Mouse (Mus musculus): ENCODE measurements at regions not wholly inside any gene's neighbourhood (a gene's known extent, or its start where the extent isn't known, plus 50 kb on each side); places are given as distances from the start of the nearest gene placed in this dataset.

DNA sequence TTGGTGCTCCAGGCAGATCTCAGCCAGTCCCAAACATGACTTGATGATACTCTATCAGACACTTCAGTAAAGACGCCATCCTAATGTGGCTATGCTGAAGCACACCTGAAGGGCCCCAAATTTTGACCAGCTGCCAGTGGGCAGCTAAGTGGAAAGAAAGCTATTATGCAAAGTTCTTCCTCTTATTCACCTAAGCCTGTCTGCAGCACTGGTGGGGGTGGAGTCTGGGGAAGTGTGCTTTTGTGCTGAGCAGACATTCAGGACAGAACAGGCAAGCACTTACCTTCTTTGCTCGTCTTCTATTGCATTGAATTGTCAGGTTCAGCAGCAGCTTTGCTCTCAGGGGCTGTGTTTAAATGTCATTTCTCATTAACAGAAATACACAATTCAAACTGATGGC lies 200.7 kb downstream of the Pla2g4a start:
- no peak for DNase-seq (ENCODE audit: low read depth, low spot score)

DNA sequence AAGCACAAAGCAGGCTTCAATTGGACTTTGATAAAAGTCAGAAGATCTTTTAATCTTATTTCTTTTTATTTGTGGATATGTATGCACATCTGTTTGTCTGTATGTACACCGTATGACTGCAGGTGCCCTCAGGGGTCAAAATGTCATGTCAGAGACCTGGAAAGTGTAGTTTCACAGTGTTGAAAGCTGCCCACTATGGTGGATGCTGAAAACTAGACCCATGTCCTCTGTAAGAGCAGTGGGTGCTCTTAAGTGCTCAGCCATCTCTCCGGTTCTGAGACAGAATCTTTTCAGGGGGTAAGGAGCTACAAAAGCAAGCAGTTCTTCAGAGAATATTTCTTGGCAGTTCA lies 202.3 kb downstream of the Pla2g4a start:
- DNase-seq (ENCODE audit: low read depth, low spot score) = no peak

DNA sequence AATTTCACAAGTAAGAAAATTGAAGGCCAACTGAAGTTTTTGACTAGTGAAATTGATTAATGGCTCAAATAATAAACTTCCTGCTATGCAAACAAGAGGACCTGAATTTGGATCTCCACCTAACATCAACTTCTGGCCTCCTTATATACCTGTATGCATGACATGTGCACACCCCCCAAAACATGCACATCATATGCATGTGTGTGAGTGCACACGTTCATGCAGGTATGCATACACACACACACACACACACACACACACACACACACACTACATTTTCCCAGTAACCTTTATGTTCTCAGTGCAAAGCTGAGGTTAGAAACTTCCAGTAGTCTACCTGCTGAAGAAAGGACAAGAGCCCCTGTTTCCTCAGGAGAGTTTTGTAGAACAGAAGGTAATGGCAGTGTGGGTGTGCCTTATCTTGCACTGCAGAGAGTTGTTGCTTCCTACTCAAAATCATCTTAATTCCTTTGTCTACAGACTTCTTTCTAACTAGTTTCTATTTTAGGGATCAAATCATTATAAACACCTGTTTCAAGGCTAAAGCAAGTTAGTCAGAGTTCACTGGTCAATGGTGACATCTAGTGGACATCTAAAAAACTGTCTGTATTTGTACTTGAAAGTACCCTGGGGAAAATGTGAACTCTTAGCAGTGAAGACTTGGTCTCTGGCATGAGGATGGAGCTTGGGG lies 202.9 kb downstream of the Pla2g4a start:
- DNase-seq (ENCODE audit: low read depth, low spot score) = peak; percentile 65

DNA sequence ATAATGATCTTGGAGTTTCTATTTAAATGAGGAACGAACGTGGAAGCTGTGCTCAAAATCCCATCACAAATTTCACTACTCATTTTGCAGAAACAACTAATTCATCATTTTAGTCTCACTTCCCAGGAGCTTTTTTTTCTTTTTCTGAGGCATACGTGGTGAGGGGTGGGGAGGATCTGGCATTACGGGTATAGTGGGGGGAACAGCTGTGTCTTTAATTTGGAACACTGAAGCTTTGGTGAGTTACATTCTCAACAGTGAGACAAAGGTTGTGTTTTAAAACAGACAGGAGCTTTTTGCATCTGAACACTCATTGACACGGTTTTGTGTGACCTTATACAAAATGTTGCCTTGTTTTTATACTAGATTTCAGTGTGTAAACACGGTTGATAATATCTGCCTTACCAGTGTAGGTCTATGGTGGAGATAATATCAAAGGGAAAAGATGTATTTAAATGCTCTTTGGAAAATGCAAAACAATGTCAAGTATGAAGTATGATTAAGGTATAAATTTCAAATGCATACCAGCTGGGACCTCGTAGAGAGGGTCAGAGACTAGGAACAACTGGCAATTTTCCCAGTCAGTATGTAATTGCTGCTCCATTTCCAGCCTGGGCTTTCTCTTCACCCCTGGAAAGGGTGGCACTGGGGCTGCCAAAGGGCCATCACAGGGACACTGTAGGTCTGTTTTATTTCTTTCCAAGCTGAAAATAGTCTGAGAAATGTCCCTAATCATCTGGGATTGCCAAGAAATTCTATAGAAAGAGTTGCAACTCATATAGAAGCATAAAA lies 207.6 kb downstream of the Pla2g4a start:
- DNase-seq (ENCODE audit: low read depth, low spot score) = no peak

DNA sequence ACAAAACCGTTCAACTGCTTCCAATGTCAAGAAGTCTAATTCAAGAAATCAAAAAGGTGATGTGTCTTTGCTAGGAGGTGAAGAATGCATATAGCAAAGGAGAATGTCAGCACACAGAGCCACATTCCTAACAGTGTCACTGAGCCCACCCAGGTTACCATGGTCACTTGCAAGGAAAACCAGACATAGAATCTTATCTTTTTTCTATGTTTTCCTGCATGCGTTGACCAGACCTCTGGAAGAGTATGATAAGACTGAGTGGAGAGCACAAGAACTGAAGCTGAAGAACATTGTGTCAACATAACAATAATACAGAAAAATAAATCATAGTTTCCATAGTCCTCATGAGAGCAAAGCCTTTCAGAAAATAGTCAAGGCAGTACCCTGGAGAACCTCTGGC lies 211.7 kb downstream of the Pla2g4a start:
- DNase-seq (ENCODE audit: low read depth, low spot score) = no peak

DNA sequence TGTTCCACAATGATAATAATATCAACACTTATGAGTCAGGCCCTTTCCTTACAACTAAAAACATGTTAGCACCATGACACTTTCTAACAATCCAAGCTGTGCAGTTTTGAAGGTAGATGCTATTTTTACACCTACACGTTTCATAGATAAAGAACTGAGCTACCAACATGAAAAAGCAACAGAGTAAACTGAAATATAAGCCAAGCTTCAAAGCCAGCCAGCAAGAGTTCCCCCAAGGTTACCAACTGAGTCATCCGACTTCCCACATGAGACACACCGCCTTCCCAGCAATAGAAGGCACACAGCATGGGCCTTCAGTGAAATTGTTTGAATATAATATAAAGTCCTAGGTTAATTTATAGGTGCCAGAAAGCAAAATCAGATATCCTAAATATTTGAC lies 222.1 kb downstream of the Pla2g4a start:
- DNase-seq (ENCODE audit: low read depth, low spot score) = no peak

DNA sequence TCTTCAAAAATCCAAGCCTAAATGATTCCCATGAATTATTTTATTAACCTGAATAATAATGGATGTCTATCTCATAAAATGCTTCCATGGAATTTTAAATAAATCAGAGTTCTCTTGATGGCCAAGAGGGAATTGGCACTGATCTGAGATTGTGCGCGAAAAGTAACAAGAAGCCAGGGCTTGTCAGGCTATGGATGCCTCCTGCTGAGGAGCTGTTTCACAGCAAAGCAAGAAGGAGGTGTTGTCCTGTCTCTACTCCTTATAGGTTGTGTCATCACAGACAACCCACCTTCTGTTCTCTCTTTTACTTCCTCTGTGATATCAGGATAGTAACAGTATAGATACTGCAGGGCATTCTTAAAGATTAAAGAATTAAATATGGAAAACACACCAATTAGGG lies 226.8 kb downstream of the Pla2g4a start:
- no peak for DNase-seq (ENCODE audit: low read depth, low spot score)

DNA sequence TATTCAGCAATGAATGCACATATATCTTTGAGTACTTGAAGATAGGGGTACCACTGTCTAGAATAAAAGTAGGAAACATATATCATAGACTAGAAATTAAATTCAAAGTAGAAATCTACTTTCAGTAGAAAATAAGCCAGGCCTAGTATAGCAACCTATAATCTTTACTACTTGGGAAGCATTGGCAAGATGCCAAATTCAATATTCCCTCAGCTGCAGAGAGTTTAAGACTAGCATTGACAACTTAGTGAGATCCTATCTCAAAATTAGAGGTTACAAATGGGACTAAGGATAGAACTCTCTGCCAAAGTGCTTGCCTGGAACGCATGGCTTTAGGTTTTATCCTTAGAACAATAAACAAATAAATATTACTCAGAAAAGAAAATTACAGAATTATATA lies 245.9 kb downstream of the Pla2g4a start:
- DNase-seq (ENCODE audit: low read depth, low spot score) = no peak

DNA sequence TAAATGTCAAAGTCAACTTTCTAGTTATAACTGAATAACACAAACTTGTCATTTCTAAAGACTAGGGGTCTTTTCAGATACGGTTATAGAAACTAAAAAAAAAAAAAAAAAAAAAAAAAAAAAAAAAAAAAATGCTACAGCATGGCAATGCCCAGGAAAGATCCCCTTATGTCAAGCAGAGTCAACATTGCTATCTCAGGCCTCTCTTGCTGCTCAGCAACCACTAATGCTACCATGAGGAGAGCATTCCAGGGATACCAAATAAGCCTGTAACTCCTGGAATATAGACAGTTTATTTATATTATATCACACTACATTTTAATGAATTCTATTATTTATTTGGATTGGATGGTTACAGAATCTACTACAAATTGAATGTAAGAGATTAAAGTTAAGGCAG lies 248.8 kb downstream of the Pla2g4a start:
- DNase-seq (ENCODE audit: low read depth, low spot score) = no peak

DNA sequence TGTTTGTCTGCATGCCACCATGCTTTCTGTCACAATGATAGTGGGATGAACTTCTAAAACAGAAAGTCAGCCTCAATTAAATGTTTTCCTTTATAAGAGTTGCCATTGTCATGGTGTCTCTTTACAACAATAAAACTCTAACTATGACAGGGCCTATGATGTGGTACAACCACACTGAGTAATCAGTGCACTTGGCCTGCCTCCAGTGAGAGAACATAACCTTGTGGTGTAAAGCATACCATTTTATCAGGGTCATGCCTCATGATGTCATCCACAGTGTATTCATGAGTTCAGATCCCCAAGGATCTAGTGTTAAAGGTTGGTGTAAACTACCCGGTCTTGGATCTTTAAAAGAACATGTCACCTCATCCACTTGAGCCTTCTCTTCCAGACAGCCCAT lies 255.9 kb downstream of the Pla2g4a start:
- no peak for DNase-seq (ENCODE audit: low read depth, low spot score)

DNA sequence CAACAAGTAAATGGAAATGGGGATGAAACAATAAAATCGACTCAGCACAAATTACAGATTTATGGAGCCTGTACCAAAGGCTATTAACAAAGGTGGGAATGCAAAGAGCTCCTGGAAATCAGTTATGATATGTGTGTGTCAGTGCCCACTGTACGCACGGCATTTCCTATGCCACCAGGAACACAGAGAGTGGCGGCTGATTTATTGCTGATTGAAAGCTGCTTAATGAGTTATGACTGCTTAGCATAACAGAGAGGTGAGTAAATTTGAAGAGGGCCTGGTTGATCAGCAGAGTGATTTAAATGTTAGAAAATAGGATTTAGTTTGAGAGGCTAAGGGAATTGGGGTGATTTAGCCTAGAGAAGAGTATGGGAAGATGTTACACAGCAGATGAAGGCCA lies 261.7 kb downstream of the Pla2g4a start:
- no peak for DNase-seq (ENCODE audit: low read depth, low spot score)

DNA sequence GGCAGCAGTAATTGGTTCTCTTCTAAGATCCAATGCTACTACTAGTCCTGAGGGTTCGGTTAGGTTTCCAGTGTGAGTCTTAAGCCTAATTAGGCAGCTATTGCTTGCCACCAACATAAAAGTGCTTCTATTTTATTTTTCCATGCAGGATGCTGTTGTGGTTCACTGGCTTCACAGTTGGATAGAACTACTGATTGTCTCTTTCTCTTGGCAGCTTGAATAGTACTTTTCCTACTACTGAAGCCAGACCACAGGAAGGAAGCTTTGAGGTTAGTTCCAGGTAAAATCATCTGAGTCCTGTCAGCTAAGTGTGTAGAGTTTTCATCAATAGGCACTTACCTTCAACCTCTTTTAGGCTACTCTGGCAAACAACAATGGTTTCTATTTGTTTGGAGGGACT lies 286.9 kb downstream of the Pla2g4a start:
- DNase-seq (ENCODE audit: low read depth, low spot score) = no peak

DNA sequence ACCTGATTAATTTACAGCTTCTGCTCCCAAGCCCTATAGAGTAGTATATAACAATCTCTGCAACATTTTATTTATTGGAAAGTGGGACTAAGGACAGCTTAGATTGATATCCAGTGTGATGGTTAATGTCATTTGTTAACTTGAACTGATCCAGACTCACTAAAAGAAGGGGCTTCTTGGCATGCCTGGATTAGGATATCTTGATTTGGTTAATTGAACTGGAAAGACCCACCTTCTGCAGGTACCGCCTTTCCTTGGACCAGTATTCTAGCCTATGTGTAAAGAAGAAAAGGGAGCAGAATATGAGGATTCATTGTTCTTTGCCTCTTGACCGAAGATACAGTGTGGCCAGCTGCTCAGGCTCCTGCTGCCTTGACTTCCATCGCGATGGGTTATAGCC lies 288.5 kb downstream of the Pla2g4a start:
- no peak for DNase-seq (ENCODE audit: low read depth, low spot score)

DNA sequence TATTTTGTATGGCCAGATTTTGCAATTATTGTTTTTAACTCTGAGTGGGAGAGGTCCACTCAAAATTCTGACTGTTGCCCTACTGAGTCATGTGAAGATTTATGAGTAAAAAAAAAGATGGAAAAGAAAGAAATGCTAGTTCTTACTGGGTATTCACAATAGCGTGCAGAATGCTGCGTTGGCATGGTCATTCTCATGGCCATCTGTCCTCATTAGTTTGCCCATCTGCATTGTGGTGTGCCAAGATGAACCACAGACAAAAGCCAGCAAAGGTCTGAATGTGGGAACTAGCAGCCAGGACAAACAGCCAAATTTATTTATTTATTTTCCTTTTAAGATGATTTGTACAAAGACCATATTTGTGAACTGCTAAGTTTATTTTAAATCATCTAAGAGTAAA lies 289.0 kb downstream of the Pla2g4a start:
- no peak for DNase-seq (ENCODE audit: low read depth, low spot score)

DNA sequence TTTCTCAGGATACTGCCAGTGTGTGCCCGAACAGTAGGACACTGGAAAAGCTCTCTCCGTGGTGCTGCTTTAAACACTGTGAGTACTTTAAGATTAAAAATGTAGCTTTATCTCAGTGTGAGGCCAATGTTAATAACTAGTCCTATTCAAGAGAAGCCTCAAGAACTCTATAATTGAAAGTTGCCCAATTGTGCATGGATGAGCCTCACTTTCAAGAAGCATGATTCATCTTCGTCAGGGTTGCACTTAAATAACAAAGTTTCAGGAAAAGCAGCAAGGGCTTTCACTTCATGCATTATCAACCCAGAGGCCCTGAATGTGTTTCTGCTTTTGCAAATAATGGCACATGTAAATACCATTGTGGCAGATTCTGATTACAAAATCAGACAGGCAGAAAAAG lies 290.0 kb downstream of the Pla2g4a start:
- DNase-seq (ENCODE audit: low read depth, low spot score) = no peak

Data from ZHBTc4 (cell line).